Mouse (Mus musculus) spleen, postnatal 10 days (tissue): Measurements from ENCODE around the gene Gucy2d.

Experiments used
- DNase-seq, 2 experiments: peaks; one replicate each; pipeline ENCODE4 v3.0.0; 2021 to 2022; ENCODE audit warnings: low spot score in 2 of 2

Gucy2d gene

DNA sequence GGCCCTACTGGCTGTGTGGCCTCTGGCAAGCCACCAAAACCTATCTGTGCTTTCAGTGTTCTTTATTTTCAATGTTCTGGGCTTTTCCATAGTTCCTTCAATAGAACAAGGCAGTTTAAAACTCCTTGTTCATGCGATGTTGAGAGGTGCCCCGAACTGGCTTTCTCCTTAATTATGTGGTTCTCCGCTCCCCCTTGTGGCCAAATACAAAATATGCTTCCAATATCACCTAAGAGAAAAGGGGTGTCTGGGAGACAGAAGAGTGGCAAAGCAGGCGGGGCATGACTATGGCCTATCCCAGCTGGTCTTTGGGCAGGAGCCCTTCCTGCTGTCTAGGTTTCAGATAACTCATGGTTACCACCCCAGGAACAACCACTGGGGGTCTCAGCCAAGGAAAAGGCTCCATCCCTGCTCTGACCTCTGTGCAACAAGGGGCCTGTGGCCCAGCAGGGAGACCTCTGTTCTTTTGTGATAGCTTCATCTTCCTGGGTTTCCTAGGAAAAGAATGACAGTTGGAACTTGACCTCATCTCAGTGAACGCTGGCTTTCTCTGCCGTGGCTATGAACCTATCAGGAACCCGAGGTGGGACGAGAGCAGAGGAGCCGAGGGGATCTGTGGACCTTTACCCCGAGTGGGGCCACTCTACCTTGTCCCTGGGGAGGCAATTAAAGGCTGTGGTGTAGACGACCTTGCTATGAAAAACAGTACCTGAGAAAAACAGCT lies 7.5 kb downstream of the Gucy2d start:
- DNase-seq = no peak

DNA sequence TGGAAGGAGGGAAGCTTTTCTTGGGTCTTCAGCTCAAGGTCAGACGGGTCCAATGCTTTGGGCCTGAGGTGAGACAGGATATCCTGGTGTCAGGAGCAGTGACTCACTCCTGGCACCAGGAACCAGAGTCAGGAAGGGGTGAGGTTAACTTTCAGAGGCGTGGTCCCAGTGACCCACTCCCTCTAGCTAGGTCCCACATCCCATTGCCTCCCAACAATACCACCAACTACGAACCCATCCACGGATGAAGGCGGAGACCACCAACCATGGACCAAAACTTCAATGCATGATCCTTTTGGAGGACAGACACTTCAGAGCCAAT lies 8.1 kb downstream of the Gucy2d start:
- DNase-seq = no peak

DNA sequence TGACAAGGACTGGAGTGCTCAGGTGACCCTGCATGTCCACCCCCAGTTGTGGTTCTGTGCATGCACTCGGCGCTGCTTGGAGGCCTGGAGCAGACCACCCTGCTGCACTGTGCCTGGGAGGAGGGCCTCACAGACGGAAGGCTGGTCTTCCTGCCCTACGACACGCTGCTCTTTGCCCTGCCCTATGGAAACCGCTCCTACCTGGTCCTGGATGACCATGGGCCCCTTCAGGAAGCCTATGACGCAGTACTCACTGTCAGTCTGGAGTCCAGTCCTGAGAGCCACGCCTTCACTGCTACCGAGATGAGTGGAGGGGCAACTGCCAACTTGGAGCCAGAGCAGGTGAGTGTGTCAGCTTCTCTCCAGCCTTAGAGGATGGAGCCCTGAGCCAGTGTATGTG lies 9.5 kb downstream of the Gucy2d start:
- no peak for DNase-seq

DNA sequence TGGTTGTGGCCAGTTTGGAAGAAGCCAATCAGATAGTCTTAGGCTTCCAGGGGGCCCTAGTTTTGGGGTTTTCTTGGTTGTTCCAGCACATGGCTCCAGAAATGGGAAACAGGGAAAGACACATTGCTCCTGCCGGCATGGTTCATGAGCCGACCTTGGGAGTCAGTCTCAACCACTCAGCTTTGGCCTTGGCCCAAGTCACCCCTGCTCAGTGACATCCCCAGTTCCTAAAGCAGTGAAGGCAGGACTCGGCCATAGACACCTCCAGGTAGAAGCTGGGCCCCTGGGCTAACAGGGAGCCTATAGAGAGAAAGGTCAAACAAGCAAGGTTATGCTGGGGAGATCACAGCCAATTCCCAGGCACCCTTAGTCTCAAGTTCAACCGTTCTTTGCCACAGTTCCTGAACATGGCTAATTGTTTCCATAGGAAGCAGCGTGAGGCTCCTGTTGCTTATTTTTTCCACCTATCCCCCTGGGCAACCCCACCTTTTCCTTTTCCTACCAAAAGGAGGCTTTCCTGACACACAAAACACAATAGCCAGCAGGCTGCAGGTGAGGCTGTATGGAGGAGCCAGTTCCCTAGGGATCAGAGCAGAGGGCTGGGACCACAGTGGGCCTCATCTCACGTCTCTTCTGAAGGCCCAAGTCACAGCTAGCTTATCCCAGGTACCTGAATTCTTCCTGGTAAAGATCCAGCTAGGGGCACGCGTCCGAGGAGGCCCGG lies 14.3 kb downstream of the Gucy2d start:
- DNase-seq = no peak

DNA sequence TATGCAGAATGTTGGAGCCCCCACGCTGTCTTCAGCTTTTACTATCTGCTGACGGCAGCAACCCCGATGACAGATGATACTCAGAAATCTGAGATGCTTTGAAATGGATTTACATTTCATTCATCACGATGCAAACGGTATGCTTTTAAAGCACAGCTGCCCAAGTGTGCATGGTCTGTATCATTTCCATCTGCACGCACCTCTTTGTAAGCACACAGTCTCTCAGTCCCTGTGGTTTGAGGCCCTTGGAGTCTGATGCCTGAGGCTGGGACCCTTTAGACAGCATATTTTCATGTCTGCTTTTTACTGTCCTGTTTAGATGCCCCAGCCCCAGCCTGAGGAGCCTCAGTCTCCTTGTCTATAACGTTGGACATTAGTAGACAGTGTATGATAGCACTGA lies 20.1 kb downstream of the Gucy2d start:
- no peak for DNase-seq

DNA sequence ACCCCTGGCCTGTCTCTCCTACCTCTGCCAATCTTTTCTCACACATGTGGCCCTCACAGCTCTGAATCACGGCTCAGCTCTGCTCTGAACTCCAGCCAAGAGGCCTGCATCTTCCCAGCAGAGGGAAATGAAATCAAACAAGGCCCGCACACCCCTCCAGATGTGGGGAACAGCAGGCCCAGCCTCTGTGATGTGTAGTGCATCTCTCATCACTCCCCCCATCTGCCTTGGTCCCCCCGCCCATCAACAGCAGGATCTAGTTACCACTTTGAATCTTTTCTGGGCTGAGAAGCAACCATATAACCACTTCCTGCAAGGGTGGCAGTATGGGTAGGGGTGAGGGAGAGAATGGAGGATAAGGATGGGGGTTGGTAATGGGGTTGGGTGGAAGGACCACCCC lies 28.9 kb downstream of the Gucy2d start:
- no peak for DNase-seq

DNA sequence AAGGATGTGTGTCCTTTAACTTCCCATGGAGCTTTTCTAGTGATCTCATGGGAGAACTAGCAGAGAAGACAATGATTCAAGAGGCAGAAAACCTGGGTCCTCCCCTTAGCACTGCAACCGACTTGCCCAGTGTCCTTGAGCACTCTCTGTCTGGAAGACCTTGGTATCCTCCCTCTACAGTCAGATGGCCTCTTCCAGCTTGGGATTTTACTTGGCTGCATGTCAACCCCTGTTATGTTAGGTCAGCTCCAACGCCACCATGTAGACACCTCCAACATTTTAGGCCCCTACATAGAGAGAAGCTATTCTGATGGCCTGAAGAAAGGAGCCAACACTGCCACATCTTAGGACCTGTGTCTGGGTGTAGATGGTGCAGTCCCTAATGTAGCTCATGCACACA lies 32.3 kb downstream of the Gucy2d start:
- no peak for DNase-seq

DNA sequence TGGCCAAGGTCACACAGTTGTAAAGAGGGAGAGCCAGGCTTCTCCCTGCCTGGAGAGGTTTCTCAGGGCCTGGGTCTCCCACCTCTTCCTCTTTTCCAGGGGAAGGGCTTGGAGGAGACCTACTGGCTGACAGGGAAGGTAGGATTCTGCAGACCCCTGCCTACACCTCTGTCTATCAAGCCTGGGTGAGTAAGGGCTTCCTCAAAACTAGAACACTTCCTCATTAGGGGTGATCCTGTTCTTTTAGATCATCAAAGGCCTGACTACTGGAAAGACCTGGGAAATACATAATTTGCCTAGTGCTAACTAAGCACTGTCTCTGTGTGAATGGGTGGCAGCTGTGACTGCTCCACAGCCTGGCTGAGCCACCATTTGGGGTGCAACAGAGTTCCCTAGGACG lies 34.3 kb downstream of the Gucy2d start:
- DNase-seq = no peak

DNA sequence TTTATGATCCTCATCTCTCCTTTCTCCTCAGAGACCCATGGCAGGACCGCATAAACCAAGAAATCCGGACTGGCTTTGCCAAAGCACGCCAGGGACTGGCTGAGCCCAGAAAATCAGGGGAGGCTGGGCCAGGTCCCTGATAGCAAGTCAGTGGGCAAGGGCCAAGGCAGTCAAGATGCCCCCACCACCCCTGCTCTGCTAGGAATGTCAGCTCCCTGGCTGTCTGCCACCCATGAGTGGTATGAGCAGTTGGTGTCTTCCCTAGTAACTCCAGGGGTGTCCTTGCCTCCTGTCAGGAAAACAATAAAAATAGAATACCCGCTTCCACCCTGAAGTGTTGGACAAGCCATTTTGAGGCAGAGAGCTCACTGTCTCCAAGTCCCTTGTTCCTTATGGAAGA lies 36.9 kb downstream of the Gucy2d start:
- DNase-seq = no peak

DNA sequence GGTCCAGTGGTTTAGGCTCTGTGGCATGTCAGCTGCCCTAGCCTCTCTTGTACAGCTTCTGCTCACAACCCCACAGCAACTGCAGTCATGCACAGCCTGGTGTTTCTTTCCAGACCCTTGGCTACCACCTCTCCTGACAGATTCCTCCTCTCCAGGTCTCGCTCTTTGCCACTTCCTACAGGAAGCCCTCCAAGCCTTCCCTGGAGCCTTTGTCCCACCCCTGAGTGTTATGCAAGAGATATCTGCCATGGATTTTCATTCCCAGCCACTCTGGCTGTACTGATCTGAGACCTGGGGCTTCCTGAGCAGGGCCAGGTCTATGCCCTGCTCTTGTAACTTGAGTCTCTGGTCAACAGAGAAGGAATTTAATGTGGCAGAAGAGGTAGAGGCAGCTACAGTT lies 40.3 kb downstream of the Gucy2d start:
- DNase-seq = no peak

DNA sequence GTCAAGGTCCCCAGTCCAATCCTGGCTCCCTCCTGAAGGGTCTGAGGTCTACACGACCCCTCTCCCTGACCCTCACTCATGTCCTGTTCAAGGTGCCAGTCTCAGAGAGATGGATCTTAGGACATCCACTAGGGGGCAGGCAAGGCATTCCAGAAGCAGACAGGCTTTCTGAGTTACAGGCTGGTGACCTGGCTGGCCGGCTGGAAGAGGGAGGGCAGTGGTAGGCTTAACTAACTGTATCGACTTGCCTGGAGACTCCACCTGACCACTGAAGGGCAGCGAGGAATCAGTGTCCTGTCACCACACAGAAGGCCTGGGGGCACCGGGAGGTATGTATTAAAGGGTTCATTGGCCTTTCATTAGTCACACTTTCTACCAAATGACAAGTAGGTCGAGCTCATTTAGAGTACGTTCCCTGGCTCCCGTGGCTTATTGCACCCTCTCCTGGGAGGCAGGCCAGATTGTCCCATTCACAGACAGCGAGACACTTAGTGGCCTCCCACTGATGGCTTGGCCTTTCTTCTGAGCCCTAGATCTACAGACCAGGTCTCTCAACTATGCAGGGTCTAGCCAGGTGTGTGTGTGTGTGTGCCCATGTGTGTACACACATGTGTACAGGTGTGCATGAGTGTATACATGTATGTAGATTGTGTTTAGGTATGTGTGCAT lies 41.0 kb downstream of the Gucy2d start:
- DNase-seq = peak; percentile 58 to 81

DNA sequence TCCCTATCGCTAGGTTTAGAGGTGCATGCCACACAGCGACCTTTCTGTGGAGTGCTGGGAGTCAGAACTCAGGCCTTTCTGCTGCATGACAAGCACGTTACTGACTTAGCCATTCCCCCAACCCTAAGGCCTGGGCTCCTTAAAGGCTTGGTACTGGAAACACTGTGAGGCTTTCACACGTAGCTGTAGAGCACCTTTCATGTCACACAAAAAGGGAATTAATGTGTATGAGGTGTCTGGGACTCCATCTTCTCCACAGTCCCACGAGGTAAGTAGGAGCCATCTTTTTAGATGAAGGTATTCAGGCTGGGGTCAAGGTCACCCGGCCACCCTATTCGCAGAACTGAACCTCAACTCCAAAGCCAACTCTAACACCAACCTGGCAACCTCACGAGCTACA lies 41.6 kb downstream of the Gucy2d start:
- no peak for DNase-seq

DNA sequence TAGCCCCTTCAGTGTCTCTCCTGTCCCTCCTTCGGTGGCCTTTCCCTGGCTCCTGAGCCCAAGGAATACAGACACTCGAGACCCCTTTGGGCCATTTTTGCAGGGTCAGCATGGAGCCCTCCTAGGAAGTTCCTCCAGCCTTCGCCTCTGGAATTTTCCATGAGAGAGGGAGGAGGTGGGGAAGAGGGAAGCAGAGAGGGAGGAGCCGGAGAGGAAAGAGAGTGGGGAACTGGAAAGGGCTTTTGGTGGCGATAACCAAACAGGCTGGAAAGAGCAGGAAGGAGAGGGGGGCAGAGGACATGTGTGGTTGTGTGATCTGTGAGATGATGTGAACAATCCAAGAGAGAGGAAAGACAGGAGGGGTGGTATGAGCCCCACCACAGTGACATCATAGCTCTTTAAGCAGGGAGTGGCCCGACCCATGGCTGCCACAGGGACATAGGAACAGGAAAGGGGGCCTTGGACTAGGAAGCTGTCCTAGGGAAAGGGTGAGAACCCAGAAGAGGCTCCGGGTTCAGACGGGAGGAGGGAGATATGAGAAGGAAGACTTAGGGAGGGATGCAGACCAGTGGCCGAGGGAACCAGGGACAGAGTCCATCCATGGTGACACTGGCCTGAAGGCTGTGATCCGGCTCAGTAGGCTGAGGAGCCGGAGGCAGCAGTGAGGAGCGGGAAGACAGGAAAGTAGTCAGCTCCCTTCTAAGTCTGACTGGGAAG lies 42.5 kb downstream of the Gucy2d start:
- DNase-seq = no peak

DNA sequence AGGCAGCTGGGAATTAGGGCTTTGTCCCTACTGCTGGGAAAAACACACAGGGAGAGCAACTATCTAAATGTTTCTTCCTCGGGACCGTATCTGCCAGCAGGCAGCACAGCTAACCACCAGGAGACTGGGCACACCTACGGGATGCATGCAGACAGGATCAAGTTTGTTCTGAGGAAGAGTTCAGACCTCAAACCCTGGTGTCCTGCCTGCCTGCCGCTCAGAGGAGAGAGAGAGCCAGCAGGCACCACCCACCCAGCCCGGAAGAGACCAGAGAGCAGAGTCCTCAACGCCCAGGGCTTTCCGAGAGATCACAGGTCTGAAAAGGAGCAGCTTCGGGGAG lies 43.0 kb downstream of the Gucy2d start:
- no peak for DNase-seq

DNA sequence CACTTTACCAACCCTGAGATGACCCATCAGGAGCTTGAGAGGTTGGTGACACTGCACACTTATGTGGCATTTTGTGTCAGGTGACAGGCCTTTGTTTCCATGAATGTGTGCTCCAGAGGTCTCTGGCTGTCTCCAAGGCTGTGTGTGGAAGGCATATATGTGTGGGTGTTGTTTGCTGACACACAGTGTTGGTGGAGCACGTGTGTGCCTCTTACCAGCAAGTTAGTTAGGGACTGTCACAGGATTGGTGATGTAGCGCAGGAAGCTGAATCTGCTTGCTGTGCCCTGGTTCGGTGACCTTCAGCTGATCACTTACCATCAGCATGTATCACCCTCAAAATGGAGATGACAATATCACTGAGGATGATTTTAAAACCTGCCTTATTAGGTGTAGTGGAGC lies 44.7 kb downstream of the Gucy2d start:
- no peak for DNase-seq

DNA sequence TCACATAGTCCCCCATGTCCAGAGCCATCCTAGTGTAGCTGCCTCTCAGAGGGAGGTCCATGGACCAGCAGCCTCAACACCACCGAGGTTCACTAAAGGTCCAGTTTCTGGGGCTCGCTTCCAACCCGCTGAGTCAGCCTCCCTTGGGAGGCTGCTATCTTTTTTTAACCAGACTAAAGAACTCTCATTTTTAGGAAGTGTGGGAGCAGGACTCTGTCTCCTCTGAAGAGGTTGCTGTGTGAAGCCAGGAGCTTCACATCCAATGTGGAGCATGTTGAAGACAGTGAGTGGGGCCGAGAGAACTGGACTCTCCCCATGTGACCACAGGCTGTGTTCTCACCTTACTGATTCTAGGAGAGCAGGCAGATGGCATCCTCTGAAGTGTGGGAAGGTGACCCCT lies 45.3 kb downstream of the Gucy2d start:
- DNase-seq = no peak

DNA sequence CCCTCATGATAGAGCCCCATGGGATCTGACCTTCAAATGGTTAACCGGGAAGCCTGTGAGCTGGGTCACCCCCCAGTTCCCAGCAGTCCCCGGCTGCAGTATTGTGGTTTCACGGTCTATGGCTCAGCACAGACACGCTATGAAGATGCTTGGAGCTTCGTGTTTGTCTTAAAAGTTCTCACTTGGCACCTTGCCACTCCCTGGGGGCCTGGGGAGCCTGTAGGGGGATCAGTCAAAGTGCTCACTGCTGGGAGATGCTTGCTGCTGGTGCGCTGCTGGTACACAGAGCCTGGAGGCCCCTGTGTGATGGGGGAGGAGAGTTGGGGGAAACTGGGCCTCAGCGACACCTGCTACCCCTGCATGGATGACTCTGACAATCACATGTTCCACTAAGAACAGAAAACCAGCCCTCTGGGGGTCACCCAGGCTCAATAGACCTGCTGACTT lies 46.3 kb downstream of the Gucy2d start:
- peak; percentile 20 to 68 for DNase-seq

DNA sequence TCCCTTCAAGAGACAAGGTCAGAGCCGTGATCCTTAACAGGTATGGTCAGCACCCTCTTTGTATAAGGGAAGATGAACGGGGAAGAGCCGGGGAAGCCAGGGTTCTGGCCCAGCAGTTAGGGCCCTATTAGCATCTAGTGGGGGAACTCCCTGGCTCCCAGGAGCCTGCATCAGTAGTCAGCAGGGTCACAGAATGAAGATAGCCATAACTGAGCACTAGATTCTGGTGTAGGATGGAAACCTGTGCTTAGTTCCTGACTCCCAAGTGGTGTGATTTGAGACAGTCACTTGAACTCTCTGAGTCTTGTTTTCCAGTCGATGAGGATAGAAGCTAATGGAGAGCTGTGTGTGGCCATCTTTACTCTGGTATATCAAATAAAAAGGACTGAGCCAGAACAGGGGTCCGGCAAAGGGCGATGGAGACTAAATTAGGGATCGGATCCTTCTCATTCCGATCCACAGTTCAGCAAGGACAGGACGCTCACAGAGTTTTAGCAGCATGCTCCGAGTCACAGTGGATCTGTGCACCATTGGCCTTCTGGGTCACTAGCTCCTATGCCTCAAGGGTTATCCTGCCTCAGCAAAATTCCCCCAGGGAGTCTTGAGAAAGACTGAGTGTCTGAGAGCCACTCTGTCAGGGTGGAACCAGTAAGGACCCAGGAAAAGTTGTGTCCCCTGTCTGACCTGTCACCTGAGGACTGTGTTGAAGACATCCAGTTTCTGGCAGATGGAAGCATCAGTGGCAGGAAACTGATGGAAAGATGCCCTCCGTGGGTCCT lies 47.2 kb downstream of the Gucy2d start:
- DNase-seq = no peak

DNA sequence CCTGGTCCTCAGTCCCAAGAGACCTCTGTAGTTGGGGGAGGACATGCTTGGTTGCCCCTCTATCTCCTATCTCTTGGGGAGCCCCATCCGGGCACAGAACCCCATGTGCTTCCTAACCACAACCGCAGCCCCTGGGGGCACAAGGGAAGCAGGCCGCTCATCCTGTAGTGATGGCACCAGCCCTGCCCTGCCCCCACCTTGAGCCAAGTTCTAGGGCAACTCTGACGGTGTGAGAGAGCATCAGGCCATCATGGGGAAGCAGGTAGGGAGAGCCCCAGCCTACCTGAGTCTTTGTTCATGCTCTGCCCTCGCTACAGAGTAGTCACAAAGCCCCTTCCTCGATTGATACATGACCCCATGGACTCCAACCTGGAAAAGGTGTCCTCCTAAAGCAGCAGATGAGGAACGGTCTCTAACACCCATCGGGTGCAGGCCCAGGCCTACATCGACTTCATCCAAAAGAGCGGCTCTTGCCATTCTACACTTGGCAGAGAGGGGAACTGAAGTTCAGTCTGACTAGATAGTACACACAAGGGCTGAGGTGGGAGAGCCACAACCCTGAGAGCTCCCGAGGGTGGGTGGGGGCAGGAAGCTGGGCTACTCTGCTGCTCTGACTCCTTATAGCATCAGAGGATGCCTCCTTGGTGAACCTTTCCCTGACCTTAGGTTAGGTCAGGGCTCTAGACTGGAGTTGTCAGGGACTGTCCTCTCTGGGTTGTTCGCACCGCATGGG lies 48.3 kb downstream of the Gucy2d start:
- peak; percentile 41 to 86 for DNase-seq

DNA sequence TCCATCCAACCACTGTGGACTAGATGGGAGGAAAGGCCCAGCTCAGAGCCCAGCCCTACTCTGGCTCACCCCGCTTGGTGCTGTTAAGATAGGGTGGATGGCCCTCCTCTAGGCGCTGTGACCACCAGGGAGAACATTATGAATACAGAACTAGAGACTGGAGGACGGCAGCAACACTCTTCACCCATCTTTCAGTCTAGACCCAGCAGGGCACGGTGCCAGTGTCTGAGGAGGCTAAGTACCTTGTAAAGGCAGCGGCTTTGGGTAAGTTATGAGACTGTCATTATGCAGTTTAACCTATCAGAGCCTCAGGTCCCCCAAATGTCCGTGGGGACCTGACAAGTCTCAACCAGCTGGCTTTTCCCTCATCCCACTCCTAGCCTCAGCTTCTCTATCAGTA lies 48.9 kb downstream of the Gucy2d start, which contains the start of gene Lrrc32:
Gene Lrrc32 (plus strand): TSS at position 153 of the 400 bp plus-strand sequence.
- DNase-seq = peak in 1 of 2 experiments; percentile 44

DNA sequence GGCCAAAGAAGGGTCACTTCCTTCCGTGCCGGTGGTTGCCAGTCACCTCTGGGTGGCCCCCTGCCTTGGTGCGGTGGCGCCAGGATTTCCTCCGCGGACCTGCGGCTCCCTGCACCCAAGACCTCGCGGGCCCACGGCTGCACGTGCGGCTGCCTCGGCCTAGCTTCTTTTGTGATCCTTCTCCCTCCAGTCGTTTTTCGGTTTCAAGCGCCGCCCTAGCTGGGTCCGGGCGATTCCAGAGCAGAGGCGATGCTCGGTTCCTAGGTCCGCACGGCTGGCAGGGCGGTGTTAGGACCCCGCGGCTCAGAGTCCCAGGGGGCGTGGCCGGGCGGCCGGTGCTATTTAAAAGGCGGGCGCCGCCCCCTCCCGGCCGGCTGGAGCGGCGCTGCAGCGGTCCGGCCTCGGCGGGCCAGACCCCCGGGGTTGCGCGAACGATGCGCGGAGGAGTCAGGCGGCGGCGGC lies 49.4 kb downstream of the Gucy2d start:
- DNase-seq = peak; percentile 30 to 77
